Mouse (Mus musculus): ENCODE measurements around the gene Foxn1. TPM values are rescaled to one million over a fixed set of nuclear protein-coding genes. Genes with fewer than 3 reads are reported as not detected.

Foxn1 gene
- polyA plus RNA-seq, 1 experiment from 2014 or later: not detected

GRCm38 (mm10) chr11:78345801-78346200 lies 40.6 kb downstream of the Foxn1 start:
- DNase-seq (ENCODE audit: low spot score): no peak
- no peaks in the 10 kb centered on the region for H3K9me3 ChIP-seq (ENCODE audit: control insufficient read depth, low read length)
- peak overlapping the region; percentile 96 for H3K4me3 ChIP-seq (ENCODE audit: low read depth, low read length)
- H3K9ac ChIP-seq (ENCODE audit: low read depth, low read length): peak overlapping the region; percentile 59
- peak overlapping the region; percentile 99 for H3K4me2 ChIP-seq
- ATAC-seq (replicated peaks; ENCODE audit: low FRiP score): no peak
- peaks cover 18% of the 10 kb centered on the region for H3K36me3 ChIP-seq (ENCODE audit: control insufficient read depth, insufficient read depth, low read length)
- peak overlapping the region; percentile 90 for H3K27ac ChIP-seq (ENCODE audit: low read depth, low read length)
- H3K4me1 ChIP-seq (replicated peaks; ENCODE audit: control insufficient read depth, insufficient read depth, low read length): peaks cover 42% of the 10 kb centered on the region
- WGBS: 37% methylated on average over 7 of the region's 7 CpGs
- no peaks in the 10 kb centered on the region for H3K27me3 ChIP-seq (replicated peaks; ENCODE audit: control insufficient read depth, insufficient read depth, low read length)

DNA sequence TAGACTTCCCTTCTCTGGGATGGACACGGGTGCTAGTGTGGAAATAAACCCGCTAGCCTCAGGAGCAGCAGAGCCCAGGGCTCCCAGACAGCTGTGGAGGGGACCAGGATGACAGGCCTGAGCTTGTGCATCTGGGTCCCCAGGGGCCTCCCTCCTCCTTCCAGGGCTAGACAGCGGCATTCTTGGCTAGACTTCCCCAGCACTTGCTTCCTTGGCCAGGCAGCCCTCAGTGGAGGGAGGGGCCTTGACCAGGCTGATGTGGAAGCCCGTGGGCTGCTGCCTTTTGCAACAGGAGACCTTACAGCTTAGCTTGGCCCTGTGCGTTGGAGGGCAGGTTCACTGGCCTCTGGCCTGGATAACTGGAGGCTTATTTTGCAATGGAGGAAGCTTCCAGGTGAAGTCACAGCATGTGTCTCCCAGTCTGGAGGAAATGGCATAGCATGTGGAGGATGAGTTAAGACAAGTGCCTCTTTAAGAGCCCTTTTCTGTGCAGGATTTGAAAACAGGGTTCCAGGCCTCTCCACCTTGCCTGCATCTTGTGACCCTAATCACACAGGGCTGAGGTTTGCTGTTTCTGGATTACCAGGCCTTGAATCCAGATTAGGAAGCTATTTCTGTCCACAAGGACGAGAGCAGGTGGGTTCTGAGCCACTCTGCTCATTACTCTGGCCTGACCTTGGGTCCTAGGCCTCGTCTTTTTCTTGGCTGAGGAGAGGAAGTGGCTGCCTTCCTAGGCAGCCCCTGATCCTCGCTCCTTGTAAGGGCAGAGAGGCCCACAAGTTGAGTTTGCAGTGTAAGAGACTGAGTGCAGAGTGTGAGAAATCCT lies 41.3 kb downstream of the Foxn1 start:
- H3K36me3 ChIP-seq (ENCODE audit: control insufficient read depth, insufficient read depth, low read length): peaks cover 19% of the 10 kb centered on the region
- ATAC-seq (replicated peaks; ENCODE audit: low FRiP score) (peak; percentile 21), DNase-seq (ENCODE audit: low spot score) (peak; percentile 56)
- 33% methylated on average over 8 of the region's 8 CpGs for WGBS
- peak overlapping the region; percentile 90 for H3K27ac ChIP-seq (ENCODE audit: low read depth, low read length)
- peak overlapping the region; percentile 99 for H3K4me2 ChIP-seq
- H3K27me3 ChIP-seq (replicated peaks; ENCODE audit: control insufficient read depth, insufficient read depth, low read length): no peaks in the 10 kb centered on the region
- peak overlapping the region; percentile 96 for H3K4me3 ChIP-seq (ENCODE audit: low read depth, low read length)
- H3K4me1 ChIP-seq (replicated peaks; ENCODE audit: control insufficient read depth, insufficient read depth, low read length): peaks cover 42% of the 10 kb centered on the region
- no peaks in the 10 kb centered on the region for H3K9me3 ChIP-seq (ENCODE audit: control insufficient read depth, low read length)
- H3K9ac ChIP-seq (ENCODE audit: low read depth, low read length): peak overlapping the region; percentile 59

DNA sequence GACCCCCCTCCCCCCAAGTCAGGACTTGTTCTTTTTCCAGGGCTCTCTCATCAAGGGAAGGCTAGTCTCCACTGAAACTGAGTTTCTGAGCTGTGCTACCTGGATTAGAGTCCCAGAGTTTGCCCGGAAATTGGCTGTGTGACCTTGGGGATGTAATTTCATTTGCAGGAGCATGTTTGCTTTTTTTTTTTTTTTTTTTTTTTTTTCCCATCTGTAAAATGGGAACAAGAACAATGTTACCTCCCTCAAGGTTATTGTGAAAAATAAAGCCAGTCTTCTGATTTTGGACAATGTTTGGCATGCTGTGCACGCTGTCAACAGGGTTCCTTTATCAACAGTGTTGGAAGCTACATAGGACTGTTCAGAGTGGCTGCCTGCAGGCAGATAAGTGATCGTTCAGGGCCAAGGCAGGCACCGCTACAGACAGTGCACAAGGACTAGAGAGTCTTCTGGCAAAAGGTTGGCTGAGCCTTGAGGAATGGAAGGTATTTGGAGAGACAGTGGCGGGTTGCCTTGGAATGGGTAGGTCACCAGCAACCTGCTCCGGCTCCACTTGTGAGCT lies 41.9 kb downstream of the Foxn1 start:
- DNase-seq (ENCODE audit: low spot score): no peak
- Histone ChIP-seq H3K4me1 (replicated peaks; ENCODE audit: control insufficient read depth, insufficient read depth, low read length) (peaks cover 39% of the 10 kb centered on the region), H3K36me3 (ENCODE audit: control insufficient read depth, insufficient read depth, low read length) (peaks cover 19% of the 10 kb centered on the region), H3K27ac (ENCODE audit: low read depth, low read length) (peak overlapping the region; percentile 90), H3K4me3 (ENCODE audit: low read depth, low read length) (peak overlapping the region; percentile 96), H3K27me3 (replicated peaks; ENCODE audit: control insufficient read depth, insufficient read depth, low read length) (no peaks in the 10 kb centered on the region), H3K4me2 (peak overlapping the region; percentile 99), H3K9ac (ENCODE audit: low read depth, low read length) (peak overlapping the region; percentile 91), H3K9me3 (ENCODE audit: control insufficient read depth, low read length) (no peaks in the 10 kb centered on the region)
- 39% methylated on average over 6 of the region's 6 CpGs for WGBS
- peak; percentile 84 for ATAC-seq (replicated peaks; ENCODE audit: low FRiP score)

GRCm38 (mm10) chr11:78343381-78344327 lies 42.7 kb downstream of the Foxn1 start, which contains the start of gene Unc119:
TSS of gene Unc119 (plus strand) at chr11:78343482.
- no peaks in the 10 kb centered on the region for H3K27me3 ChIP-seq (replicated peaks; ENCODE audit: control insufficient read depth, insufficient read depth, low read length)
- no peaks in the 10 kb centered on the region for H3K9me3 ChIP-seq (ENCODE audit: control insufficient read depth, low read length)
- H3K4me3 ChIP-seq (ENCODE audit: low read depth, low read length): peak within 1 kb of the TSS; percentile 96
- H3K27ac ChIP-seq (ENCODE audit: low read depth, low read length): peak within 1 kb of the TSS; percentile 90
- H3K36me3 ChIP-seq (ENCODE audit: control insufficient read depth, insufficient read depth, low read length): peaks cover 20% of the 10 kb centered on the region
- H3K4me1 ChIP-seq (replicated peaks; ENCODE audit: control insufficient read depth, insufficient read depth, low read length): peaks cover 39% of the 10 kb centered on the region
- peak; percentile 69 for ATAC-seq (replicated peaks; ENCODE audit: low FRiP score)
- DNase-seq (ENCODE audit: low spot score): peak; percentile 86
- peak within 1 kb of the TSS; percentile 91 for H3K9ac ChIP-seq (ENCODE audit: low read depth, low read length)
- WGBS: 2% methylated on average over 64 of the region's 66 CpGs
- peak within 1 kb of the TSS; percentile 99 for H3K4me2 ChIP-seq

DNA sequence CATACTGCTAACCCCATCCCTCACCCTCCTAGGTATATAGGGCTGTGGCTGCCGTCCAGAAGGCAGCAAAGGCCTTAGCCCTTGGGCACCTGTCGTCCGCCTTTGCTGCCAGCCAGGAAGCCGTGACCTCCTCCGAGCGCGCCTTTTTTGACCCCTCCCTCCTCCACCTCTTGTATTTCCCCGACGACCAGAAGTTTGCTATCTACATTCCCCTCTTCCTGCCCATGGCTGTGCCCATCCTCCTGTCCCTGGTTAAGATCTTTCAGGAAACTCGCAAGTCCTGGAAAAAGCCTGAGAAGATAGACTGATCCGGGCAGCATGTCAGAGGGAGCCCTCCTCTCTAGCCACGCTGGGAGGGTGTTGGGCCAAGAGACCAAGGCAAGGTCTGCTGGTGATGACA lies 44.7 kb downstream of the Foxn1 start:
- Histone ChIP-seq H3K4me2 (no peak overlapping the region), H3K4me3 (ENCODE audit: low read depth, low read length) (no peak overlapping the region), H3K36me3 (ENCODE audit: control insufficient read depth, insufficient read depth, low read length) (peaks cover 16% of the 10 kb centered on the region), H3K27me3 (replicated peaks; ENCODE audit: control insufficient read depth, insufficient read depth, low read length) (no peaks in the 10 kb centered on the region), H3K4me1 (replicated peaks; ENCODE audit: control insufficient read depth, insufficient read depth, low read length) (peaks cover 31% of the 10 kb centered on the region), H3K27ac (ENCODE audit: low read depth, low read length) (no peak overlapping the region), H3K9me3 (ENCODE audit: control insufficient read depth, low read length) (no peaks in the 10 kb centered on the region), H3K9ac (ENCODE audit: low read depth, low read length) (no peak overlapping the region)
- 73% methylated on average over 11 of the region's 12 CpGs for WGBS
- ATAC-seq (replicated peaks; ENCODE audit: low FRiP score): no peak
- no peak for DNase-seq (ENCODE audit: low spot score)

GRCm38 (mm10) chr11:78337040-78337439 lies 49.3 kb downstream of the Foxn1 start:
- DNase-seq (ENCODE audit: low spot score): no peak

DNA sequence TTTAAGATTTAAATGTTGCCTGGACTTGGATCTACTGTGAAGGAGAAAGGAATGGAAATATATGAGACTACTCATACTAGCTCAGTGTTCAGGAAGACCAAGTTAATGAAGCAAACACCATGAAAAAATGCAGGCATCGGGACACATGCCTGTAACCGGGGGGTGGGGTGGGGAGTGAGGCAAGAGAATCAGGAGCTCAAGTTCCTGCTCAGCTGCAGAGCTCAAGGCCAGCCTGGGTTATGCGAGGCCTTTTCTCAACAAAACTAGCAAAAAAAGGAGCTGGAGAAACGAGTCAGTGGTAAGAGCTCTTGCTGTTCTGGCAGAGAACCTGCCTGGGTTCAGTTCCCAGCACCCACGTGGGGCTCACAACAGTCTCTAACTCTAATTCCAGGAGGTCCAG lies 52.4 kb downstream of the Foxn1 start:
- Histone ChIP-seq H3K27me3 (replicated peaks; ENCODE audit: control insufficient read depth, insufficient read depth, low read length) (no peaks in the 10 kb centered on the region), H3K4me2 (no peak overlapping the region), H3K4me1 (replicated peaks; ENCODE audit: control insufficient read depth, insufficient read depth, low read length) (peaks cover 2% of the 10 kb centered on the region; the same call in 1 of the 2 replicates), H3K4me3 (ENCODE audit: low read depth, low read length) (no peak overlapping the region), H3K9me3 (ENCODE audit: control insufficient read depth, low read length) (no peaks in the 10 kb centered on the region), H3K27ac (ENCODE audit: low read depth, low read length) (no peak overlapping the region), H3K36me3 (ENCODE audit: control insufficient read depth, insufficient read depth, low read length) (peaks cover 30% of the 10 kb centered on the region), H3K9ac (ENCODE audit: low read depth, low read length) (no peak overlapping the region)
- 88% methylated on average over 5 of the region's 5 CpGs for WGBS
- no peak for ATAC-seq (replicated peaks; ENCODE audit: low FRiP score)
- DNase-seq (ENCODE audit: low spot score): no peak

More at GRCm38 (mm10) chr11:78337040-78337439, 49.3 kb downstream of the Foxn1 start:
- H3K4me2 ChIP-seq: no peak overlapping the region
- no peak overlapping the region for H3K27ac ChIP-seq (ENCODE audit: low read depth, low read length)
- no peaks in the 10 kb centered on the region for H3K27me3 ChIP-seq (replicated peaks; ENCODE audit: control insufficient read depth, insufficient read depth, low read length)
- no peak overlapping the region for H3K9ac ChIP-seq (ENCODE audit: low read depth, low read length)
- H3K9me3 ChIP-seq (ENCODE audit: control insufficient read depth, low read length): no peaks in the 10 kb centered on the region
- ATAC-seq (replicated peaks; ENCODE audit: low FRiP score): no peak
- H3K4me1 ChIP-seq (replicated peaks; ENCODE audit: control insufficient read depth, insufficient read depth, low read length): no peaks in the 10 kb centered on the region
- WGBS: 91% methylated on average over 8 of the region's 8 CpGs
- H3K4me3 ChIP-seq (ENCODE audit: low read depth, low read length): no peak overlapping the region
- peaks cover 38% of the 10 kb centered on the region for H3K36me3 ChIP-seq (ENCODE audit: control insufficient read depth, insufficient read depth, low read length)

GRCm38 (mm10) chr11:78332676-78333075 lies 53.7 kb downstream of the Foxn1 start:
- no peak overlapping the region for H3K4me2 ChIP-seq
- H3K27me3 ChIP-seq (replicated peaks; ENCODE audit: control insufficient read depth, insufficient read depth, low read length): no peaks in the 10 kb centered on the region
- 95% methylated on average over 12 of the region's 12 CpGs for WGBS
- peaks cover 27% of the 10 kb centered on the region for H3K36me3 ChIP-seq (ENCODE audit: control insufficient read depth, insufficient read depth, low read length)
- peaks cover 3% of the 10 kb centered on the region; the same call in 1 of the 2 replicates for H3K4me1 ChIP-seq (replicated peaks; ENCODE audit: control insufficient read depth, insufficient read depth, low read length)
- DNase-seq (ENCODE audit: low spot score): no peak
- no peak overlapping the region for H3K27ac ChIP-seq (ENCODE audit: low read depth, low read length)
- no peak overlapping the region for H3K9ac ChIP-seq (ENCODE audit: low read depth, low read length)
- H3K4me3 ChIP-seq (ENCODE audit: low read depth, low read length): no peak overlapping the region
- ATAC-seq (replicated peaks; ENCODE audit: low FRiP score): no peak
- H3K9me3 ChIP-seq (ENCODE audit: control insufficient read depth, low read length): no peaks in the 10 kb centered on the region
